Mouse (Mus musculus): ENCODE measurements at regions not wholly inside any gene's neighbourhood (a gene's known extent, or its start where the extent isn't known, plus 50 kb on each side); places are given as distances from the start of the nearest gene placed in this dataset.

- ATAC-seq: no peak
- Histone ChIP-seq H3K9me3 (no peaks in the 10 kb centered on the region), H3K36me3 (no peaks in the 10 kb centered on the region), H3K4me2 (replicated peaks) (no peak overlapping the region), H3K9ac (no peak overlapping the region), H3K4me1 (replicated peaks) (0 out of 2 replicates have a peak, but pooled peaks cover 9% of the 10 kb centered on the region), H3K4me3 (replicated peaks) (no peak overlapping the region), H3K27me3 (replicated peaks) (no peaks in the 10 kb centered on the region), H3K27ac (no peak overlapping the region)
- 59% methylated on average over 6 of the region's 6 CpGs for WGBS
Observed at GRCm38 (mm10) chr3:139780054-139780453, 574.6 kb downstream of the Stpg2 start.

GRCm38 (mm10) chr3:139783406-139783805 is 577.9 kb downstream of the Stpg2 start:
- no peak for ATAC-seq
- Histone ChIP-seq H3K27me3 (replicated peaks) (no peaks in the 10 kb centered on the region), H3K27ac (no peak overlapping the region), H3K4me1 (replicated peaks) (0 out of 2 replicates have a peak, but pooled peaks cover 9% of the 10 kb centered on the region), H3K36me3 (no peaks in the 10 kb centered on the region), H3K9me3 (no peaks in the 10 kb centered on the region), H3K4me3 (replicated peaks) (no peak overlapping the region), H3K9ac (no peak overlapping the region), H3K4me2 (replicated peaks) (no peak overlapping the region)
- WGBS: 75% methylated on average over 3 of the region's 3 CpGs

GRCm38 (mm10) chr3:139786510-139786909 is 581.0 kb downstream of the Stpg2 start:
- no peaks in the 10 kb centered on the region for H3K27me3 ChIP-seq (replicated peaks)
- ATAC-seq: no peak
- H3K4me2 ChIP-seq (replicated peaks): no peak overlapping the region
- no peaks in the 10 kb centered on the region for H3K4me1 ChIP-seq (replicated peaks)
- H3K36me3 ChIP-seq: no peaks in the 10 kb centered on the region
- WGBS: 80% methylated on average over 1 of the region's 1 CpGs
- H3K9ac ChIP-seq: no peak overlapping the region
- H3K9me3 ChIP-seq: no peaks in the 10 kb centered on the region
- H3K4me3 ChIP-seq (replicated peaks): no peak overlapping the region
- H3K27ac ChIP-seq: no peak overlapping the region

- H3K9me3 ChIP-seq: no peaks in the 10 kb centered on the region
- no peak overlapping the region for H3K9ac ChIP-seq
- ATAC-seq: no peak
- H3K4me3 ChIP-seq (replicated peaks): no peak overlapping the region
- no peaks in the 10 kb centered on the region for H3K4me1 ChIP-seq (replicated peaks)
- no peaks in the 10 kb centered on the region for H3K36me3 ChIP-seq
- WGBS: 79% methylated on average over 2 of the region's 2 CpGs
- no peaks in the 10 kb centered on the region for H3K27me3 ChIP-seq (replicated peaks)
- H3K27ac ChIP-seq: no peak overlapping the region
- H3K4me2 ChIP-seq (replicated peaks): no peak overlapping the region
Observed at GRCm38 (mm10) chr3:139788854-139789253, 583.4 kb downstream of the Stpg2 start.

- H3K9me3 ChIP-seq: no peaks in the 10 kb centered on the region
- ATAC-seq: no peak
- H3K4me2 ChIP-seq (replicated peaks): no peak overlapping the region
- no peak overlapping the region for H3K4me3 ChIP-seq (replicated peaks)
- no peaks in the 10 kb centered on the region for H3K27me3 ChIP-seq (replicated peaks)
- no peak overlapping the region for H3K27ac ChIP-seq
- no peaks in the 10 kb centered on the region for H3K36me3 ChIP-seq
- no peak overlapping the region for H3K9ac ChIP-seq
- 75% methylated on average over 1 of the region's 1 CpGs for WGBS
- no peaks in the 10 kb centered on the region for H3K4me1 ChIP-seq (replicated peaks)
Observed at GRCm38 (mm10) chr3:139796685-139797084, 591.2 kb downstream of the Stpg2 start.

DNA sequence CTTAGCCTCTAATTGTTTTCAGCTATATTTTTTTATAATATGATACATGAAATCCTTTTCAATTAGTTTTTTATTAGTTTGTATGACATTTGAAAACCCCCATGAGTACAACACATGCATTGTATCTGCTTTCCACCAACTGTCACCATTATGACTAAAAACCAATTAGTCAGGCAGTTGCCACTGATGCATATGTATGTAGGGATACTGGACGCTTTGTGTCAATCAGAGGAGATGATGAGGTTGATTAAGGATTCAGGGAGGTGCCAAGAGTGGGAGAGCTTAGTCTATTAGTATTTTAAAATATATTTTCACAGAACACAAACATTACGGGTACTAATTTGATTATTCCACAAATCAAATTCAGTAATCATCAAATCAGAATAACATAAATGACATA is 593.6 kb downstream of the Stpg2 start:
- no peak overlapping the region for H3K9ac ChIP-seq
- H3K27me3 ChIP-seq (replicated peaks): no peaks in the 10 kb centered on the region
- ATAC-seq: no peak
- H3K4me3 ChIP-seq (replicated peaks): no peak overlapping the region
- no peak overlapping the region for H3K27ac ChIP-seq
- WGBS: 93% methylated on average over 2 of the region's 2 CpGs
- H3K4me2 ChIP-seq (replicated peaks): no peak overlapping the region
- H3K4me1 ChIP-seq (replicated peaks): no peaks in the 10 kb centered on the region
- H3K36me3 ChIP-seq: no peaks in the 10 kb centered on the region
- H3K9me3 ChIP-seq: no peaks in the 10 kb centered on the region

DNA sequence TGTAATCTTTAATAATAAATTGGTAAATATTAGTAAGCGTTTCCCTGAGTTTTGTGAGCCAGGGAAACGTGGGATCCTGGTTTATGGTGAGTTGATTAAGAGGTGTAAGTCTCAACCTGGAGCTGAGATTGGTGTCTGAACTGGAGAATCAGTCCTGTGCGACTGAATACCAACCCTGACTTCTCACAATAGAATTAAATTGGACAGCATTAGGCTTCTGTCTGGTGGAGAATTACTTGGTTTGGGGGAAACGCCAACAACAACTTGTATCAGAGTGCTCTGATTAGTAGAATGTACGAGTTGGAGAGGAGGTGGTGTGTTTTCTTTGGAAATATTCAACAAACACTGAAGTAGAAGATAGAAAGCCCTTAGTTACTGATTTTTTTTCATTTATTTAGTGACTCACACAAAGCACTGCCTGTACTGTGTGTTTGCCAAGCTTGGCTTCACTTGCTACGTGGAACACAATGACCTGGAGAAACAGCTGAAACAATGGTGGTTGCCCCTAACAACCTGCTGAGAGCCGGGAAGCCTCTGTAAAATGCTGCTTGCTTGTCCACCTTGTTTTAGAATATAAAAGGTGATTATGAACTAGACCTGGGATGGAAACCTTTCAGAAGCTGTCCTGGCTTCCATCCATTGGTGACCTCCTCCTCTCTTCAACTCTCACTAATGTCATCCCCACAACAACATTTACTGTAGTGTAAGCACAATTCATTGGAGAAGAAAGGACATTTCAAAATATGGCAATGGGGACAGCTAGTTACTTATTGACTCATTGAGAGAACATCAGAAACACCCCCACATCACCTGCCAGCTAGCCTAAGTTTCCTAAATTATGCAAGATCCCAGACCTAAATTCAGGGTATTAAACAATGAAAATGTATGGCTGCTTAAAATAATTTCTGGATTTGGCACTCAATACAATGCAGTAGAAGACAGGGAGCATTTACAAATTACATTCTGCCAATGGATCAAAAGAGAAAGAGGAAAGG is 597.5 kb downstream of the Stpg2 start:
- H3K9ac ChIP-seq: no peak overlapping the region
- H3K4me2 ChIP-seq (replicated peaks): no peak overlapping the region
- H3K4me3 ChIP-seq (replicated peaks): no peak overlapping the region
- H3K36me3 ChIP-seq: no peaks in the 10 kb centered on the region
- H3K4me1 ChIP-seq (replicated peaks): no peaks in the 10 kb centered on the region
- ATAC-seq: no peak
- H3K27me3 ChIP-seq (replicated peaks): no peaks in the 10 kb centered on the region
- H3K9me3 ChIP-seq: no peaks in the 10 kb centered on the region
- WGBS: 51% methylated on average over 7 of the region's 7 CpGs
- H3K27ac ChIP-seq: no peak overlapping the region

DNA sequence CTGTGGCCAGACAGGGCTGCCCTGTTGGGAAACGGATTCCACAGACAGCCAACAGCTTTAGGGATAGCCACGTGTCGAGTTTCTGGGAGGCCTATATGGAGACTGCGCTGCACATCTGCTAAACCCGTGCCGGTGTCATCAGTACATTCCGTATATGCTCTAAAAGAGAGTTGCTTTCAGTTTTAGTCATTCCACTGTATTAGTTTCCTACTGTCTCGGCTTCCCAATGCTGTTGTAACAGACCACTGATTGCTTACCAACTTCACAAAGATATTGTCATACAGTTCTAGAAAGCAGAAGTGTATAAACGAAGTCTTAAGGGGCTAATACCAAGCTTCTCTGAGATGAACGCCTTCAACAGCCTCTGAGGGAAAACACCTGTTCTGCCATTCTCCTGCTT is 622.5 kb downstream of the Stpg2 start:
- Histone ChIP-seq H3K27ac (no peak overlapping the region), H3K4me2 (replicated peaks) (no peak overlapping the region), H3K4me1 (replicated peaks) (no peaks in the 10 kb centered on the region), H3K9me3 (no peaks in the 10 kb centered on the region), H3K27me3 (replicated peaks) (no peaks in the 10 kb centered on the region), H3K9ac (no peak overlapping the region), H3K4me3 (replicated peaks) (no peak overlapping the region), H3K36me3 (no peaks in the 10 kb centered on the region)
- no peak for ATAC-seq
- 75% methylated on average over 10 of the region's 10 CpGs for WGBS

DNA sequence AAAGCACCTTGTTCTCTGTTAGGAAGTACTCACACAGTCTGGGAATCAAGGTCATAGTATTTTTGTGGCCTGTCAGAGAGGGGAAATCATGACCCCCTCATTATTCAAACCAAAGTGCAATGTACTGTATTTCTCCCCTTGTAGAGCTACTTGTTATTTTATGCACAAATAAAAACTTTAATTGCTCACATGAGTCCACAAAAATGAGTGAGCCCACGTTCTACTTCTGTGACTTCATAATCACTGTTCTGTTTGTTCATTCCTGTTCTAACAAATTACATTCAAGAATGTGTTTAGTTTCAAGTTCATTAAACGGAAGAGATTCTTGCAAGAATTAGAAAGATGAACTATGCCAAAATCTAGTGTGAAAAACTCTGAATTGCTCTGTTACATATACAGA is 623.1 kb downstream of the Stpg2 start:
- Histone ChIP-seq H3K36me3 (no peaks in the 10 kb centered on the region), H3K9me3 (no peaks in the 10 kb centered on the region), H3K4me2 (replicated peaks) (no peak overlapping the region), H3K4me1 (replicated peaks) (no peaks in the 10 kb centered on the region), H3K4me3 (replicated peaks) (no peak overlapping the region), H3K27ac (no peak overlapping the region), H3K27me3 (replicated peaks) (no peaks in the 10 kb centered on the region), H3K9ac (no peak overlapping the region)
- WGBS: 45% methylated on average over 2 of the region's 2 CpGs
- no peak for ATAC-seq

GRCm38 (mm10) chr3:139832599-139832998 is 627.1 kb downstream of the Stpg2 start:
- Histone ChIP-seq H3K36me3 (no peaks in the 10 kb centered on the region), H3K4me1 (replicated peaks) (no peaks in the 10 kb centered on the region), H3K27me3 (replicated peaks) (no peaks in the 10 kb centered on the region), H3K27ac (no peak overlapping the region), H3K4me3 (replicated peaks) (no peak overlapping the region), H3K9me3 (no peaks in the 10 kb centered on the region), H3K9ac (no peak overlapping the region), H3K4me2 (replicated peaks) (no peak overlapping the region)
- 86% methylated on average over 5 of the region's 5 CpGs for WGBS
- ATAC-seq: no peak

DNA sequence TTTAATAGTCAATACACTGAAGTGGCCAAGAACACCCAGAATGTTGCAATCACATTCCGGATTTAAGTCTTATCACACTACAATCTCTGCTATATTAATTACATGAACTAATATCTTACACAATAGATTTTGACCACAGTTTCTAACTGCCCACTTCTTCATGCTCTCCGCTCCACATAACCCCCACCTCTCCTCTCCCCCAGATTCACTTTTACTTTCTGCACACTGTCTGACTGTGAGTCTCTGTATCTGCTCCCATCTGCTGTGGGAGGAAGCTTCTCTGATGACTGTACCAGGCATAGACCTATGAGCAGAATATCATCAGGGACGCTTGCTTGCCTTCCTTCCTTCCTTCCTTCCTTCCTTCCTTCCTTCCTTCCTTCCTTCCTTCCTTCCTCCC is 636.5 kb downstream of the Stpg2 start:
- WGBS: 93% methylated on average over 3 of the region's 3 CpGs
- Histone ChIP-seq H3K4me3 (replicated peaks) (no peak overlapping the region), H3K9me3 (no peaks in the 10 kb centered on the region), H3K9ac (no peak overlapping the region), H3K27me3 (replicated peaks) (no peaks in the 10 kb centered on the region), H3K27ac (no peak overlapping the region), H3K4me1 (replicated peaks) (no peaks in the 10 kb centered on the region), H3K36me3 (no peaks in the 10 kb centered on the region), H3K4me2 (replicated peaks) (no peak overlapping the region)
- ATAC-seq: no peak

DNA sequence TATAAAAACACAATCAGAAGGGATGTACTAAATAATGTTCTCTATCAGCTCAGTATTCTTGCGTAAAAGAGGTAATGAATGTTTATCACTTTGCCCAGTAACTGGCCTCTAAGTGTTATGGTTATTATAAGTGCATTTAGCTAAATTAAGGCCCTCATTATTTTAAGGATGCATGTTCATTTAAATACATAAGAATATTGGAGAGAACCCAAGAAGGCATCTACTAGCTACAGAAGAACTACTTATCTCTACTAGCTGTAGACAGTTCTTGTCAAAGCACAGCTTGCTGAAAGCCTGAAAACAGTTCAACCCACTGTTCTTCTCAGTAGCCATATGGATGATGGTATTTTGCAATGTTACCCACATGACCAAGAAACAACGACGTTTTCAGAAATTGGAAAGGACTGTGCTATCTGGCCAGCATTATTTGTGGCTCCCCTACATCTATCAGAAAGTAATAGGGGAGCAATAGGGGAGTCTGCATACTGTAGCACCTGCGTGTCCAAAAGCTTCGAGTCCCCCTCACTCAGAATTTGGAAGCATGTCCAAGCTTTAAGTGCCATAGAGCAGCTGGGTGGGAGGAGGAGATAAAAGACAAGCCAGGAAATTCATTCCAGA is 637.6 kb downstream of the Stpg2 start:
- H3K9me3 ChIP-seq: no peaks in the 10 kb centered on the region
- WGBS: 85% methylated on average over 5 of the region's 5 CpGs
- no peak overlapping the region for H3K4me3 ChIP-seq (replicated peaks)
- H3K36me3 ChIP-seq: no peaks in the 10 kb centered on the region
- H3K4me1 ChIP-seq (replicated peaks): no peaks in the 10 kb centered on the region
- H3K27ac ChIP-seq: no peak overlapping the region
- no peak overlapping the region for H3K9ac ChIP-seq
- no peak for ATAC-seq
- H3K4me2 ChIP-seq (replicated peaks): no peak overlapping the region
- no peaks in the 10 kb centered on the region for H3K27me3 ChIP-seq (replicated peaks)

DNA sequence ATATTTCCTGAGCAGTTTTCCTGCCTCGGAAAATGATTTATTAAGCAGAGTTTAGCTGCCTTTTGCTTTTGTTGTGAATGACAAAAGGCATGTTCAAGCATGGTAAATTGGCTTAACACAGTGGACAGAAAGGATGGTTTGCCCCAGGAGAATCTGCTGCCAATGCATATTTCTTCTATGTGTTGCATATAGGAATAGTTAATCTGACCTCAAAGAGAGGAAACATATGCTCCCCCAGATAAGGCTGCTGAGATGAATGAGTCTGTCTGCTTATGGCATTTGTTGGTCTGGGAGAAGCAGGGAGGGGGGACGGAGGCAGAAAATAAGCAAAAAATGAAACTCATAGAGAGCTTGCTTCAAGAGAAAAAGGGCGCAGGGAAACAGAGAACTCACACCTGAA is 638.9 kb downstream of the Stpg2 start:
- ATAC-seq: no peak
- WGBS: 79% methylated on average over 3 of the region's 3 CpGs
- H3K36me3 ChIP-seq: no peaks in the 10 kb centered on the region
- no peak overlapping the region for H3K4me2 ChIP-seq (replicated peaks)
- H3K27me3 ChIP-seq (replicated peaks): no peaks in the 10 kb centered on the region
- H3K9me3 ChIP-seq: no peaks in the 10 kb centered on the region
- no peak overlapping the region for H3K27ac ChIP-seq
- no peak overlapping the region for H3K9ac ChIP-seq
- H3K4me1 ChIP-seq (replicated peaks): no peaks in the 10 kb centered on the region
- no peak overlapping the region for H3K4me3 ChIP-seq (replicated peaks)
